Mouse (Mus musculus) thymus, postnatal 36 days (tissue): Measurements from ENCODE around the gene Zdhhc19.

Experiments used
- DNase-seq, 2 experiments: peaks; one replicate each; pipeline ENCODE4 v3.0.0; 2022; ENCODE audit warnings: mixed read lengths in 2 of 2

The Zdhhc19 gene

DNA sequence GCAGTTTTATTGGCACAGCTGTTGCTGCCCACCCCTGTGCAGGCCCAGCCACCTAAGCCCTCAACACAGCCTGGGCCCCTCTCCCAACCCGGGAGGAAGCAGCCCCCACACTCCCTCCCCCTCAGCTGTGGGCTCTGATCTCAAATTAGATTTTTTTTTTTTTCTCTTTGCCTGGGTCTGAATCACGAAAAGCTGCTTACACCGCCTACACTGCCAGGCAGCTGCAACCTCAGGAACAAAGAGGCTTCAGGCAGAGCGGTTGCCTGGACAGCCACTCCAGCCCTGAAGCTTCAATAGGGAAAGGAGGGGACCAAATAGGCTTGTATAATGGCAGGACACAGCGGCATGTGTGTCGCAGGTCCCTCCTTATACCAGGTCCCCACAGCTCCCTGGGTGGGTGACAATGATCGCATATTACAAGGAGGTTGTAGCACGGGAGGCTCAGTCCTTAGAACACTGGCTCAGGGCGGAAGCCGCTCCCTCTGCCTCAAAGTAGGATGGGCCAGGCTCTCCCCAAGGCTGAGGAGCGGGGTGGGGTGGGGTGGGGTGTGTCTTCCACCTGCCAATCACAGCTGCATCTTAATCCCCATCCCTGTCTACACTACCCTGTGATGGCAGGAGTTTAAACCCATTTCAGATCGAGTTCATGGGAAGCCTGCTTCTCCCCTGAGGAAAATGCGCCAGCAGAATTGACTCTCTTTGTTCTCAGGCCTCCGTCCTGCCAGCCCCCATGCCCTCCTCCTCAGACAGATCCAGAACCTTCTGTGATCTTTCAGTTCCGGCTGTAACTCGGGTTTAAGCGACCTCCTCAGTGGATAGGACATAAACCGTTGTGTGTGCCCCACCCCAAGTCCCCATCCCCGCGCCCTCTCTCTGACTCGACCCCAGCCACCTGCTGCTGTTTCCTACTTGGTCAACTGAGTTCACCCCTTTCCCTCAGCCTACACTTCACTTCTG is 20.2 kb downstream of the Zdhhc19 start:
- peak; percentile 73 to 84 for DNase-seq

DNA sequence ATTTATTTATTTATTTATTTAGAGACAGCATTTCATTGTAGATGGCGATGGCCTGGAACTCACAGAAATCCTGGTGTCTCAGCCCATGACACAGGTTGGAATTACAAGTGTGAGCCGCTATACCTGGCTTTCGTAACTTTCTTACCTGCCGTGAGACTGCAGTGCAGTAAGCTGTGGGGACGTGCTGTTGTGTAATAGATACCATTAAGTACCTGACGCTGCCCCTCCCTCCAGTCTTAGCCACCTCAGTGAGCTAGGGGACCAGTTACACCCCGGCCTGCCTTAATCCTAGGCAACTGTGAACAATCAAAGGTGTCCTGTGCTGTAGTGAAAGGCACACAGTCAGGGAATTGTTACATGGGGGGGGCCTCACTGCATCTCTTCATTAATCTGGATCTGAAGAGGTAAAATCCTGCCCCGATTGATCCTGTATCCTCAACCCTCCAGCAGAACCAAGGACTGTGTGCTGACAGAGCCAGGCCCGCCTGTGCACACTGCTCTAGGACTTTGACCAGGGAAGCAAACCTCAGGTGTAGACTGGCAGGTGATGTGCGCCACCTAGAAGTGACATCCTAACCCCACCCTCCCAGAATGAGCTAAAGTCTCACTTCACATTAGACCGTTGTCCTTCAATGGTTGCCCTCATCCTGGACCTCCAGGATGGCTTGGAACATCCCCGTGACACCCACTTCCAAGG is 21.9 kb downstream of the Zdhhc19 start:
- DNase-seq, result no peak

DNA sequence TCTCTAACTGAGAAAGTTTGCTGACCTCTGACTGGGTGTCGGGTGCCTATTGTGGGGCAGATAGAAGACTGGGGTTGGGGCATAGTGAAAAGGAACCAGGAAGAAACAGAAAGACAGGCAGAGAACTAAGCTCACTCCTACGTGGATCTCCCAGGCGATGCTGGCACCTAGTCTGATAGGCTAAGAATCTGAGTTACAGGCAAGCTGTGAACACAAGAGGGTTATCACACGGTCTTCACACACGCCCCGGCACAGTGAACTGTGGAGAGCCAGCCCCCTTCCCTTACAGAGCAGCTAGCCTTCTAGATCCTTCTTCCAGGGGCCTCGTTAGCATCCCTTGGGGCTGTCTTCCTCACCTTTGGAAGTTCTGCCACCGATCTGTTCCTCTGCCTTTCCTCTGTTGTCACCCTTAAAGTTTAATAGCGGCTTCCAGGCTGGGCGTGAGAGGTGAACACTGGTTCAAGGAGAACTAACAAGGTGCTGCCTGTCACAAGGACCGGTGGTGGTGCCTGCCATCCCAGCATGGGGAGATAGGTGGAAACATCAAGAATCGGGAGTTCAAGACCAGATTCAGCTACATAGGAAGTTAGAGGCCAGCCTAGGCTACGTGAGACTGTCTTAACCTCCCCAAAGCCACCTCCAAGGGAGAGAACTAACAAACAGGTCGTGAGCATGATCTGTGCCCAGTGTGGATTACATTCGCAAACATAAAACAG is 23.7 kb downstream of the Zdhhc19 start:
- DNase-seq, result no peak

DNA sequence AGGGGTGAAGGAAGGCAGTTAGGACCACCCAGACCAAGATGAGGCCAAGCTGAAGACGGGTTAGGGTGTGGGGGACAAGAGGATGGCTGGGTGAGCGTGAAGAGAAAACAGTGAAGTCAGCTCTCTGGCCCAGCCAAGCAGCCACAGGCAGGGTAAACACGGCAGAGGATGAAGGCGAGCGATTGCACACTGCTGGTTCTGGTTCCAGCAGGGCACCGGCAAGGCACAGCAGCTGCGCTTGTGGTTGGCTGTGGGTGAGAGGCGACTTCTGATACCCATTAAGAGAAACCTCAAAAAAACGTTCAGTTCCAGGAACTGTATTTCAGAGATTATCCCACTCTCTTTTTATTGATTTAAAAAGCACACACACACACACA is 24.3 kb downstream of the Zdhhc19 start:
- peak; percentile 68 to 74 for DNase-seq

DNA sequence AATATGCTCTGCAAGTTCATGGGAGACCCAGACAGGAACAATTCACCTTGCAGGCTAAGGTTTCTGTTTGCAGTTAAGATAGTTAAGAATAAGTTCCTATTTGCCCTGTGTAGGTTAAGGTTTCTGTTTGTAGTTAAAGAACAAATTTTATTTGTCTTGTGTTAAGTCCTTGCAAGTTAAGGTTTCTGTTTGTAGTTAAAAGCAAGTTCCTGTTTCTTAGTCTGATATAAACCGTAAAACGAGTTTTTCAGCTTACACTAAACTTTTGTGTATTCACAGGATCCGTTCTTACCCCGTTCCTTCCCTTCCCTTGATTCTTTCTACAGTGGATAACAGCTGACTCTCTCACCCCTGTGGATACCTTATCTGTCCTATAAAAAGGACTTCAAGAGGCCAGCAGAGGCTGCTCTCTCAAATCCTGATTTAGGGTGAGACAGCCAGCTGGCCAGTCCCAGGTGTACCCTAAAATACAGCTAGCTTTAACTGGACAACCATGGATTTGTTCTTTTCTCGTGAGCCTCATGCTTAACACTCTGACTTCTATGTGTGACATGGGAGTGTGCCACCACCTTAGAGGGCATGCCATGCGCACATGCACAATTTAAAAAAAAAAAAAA is 26.6 kb downstream of the Zdhhc19 start:
- no peak for DNase-seq

DNA sequence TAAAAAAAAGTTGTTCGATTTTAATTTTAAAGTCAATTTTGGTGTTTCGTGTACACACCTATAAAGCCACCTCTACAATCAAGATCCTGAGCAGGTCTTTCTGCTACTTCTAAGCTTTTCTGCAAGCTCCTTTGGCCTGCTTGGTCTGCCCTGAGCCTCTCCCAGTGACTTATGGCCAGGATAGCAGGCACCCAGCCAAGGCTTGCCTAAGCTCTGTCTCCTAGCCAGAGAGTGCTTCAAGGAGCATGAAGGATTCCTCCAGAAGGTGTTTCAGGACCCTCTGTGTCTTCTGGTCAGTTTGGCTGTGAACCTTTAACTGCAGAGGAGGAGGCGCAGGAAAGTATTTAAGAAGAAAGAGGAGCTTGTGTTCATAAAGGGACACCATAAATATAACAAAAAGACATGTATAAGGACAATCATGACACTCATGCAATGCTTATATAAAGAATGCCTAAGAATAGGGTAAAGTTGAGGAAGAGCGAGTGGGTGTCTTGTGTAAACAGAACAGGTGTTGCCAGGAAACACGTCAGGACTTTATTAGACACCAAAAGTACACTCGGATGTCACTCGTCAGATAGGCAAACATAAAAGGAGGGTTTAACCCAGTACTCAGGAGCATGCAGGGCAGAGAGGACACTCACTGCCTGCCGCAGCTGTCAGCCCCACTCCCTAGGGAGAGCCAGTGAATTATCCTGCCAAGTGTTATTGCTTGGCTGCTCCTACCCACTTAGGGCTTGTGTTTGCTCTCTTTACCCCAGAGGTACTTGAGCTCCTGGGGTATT is 27.6 kb downstream of the Zdhhc19 start:
- no peak for DNase-seq

DNA sequence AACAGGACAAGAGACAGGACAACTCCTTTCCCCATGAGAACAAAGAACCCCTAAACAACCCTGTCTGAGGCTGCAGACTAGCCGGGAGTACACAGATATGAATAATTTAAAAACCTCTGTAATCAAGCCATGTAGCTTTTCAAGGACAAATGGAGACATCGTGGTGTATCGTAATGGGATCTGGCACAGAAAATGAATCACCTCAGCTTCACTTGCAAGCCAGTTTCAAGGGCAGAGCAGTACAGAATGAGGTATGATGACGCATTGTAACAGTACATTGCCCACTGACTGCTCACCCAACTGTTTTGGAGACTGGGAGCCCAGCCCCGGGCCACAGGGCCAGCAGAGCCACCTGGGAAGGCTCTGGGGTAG is 28.2 kb downstream of the Zdhhc19 start:
- DNase-seq, result no peak

DNA sequence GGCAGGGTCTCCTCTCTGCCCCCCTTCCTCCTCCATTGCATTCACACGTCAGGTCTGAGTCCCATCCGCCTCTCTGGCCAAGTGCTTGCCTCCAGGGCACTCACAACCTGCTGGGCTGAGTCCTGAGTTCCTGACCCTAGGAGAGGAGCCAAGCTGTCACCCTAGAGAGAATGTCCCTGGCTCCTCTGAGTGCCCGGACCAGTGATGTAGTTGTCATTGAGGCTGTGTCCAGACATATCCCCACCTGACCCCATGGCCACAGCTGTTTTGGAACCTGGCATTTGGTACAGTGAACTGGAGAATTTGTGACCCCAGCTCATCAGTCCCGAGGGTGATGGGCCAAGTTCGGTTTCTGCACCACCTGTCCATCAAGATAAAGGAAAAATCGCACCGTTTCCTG is 30.8 kb downstream of the Zdhhc19 start:
- no peak for DNase-seq

DNA sequence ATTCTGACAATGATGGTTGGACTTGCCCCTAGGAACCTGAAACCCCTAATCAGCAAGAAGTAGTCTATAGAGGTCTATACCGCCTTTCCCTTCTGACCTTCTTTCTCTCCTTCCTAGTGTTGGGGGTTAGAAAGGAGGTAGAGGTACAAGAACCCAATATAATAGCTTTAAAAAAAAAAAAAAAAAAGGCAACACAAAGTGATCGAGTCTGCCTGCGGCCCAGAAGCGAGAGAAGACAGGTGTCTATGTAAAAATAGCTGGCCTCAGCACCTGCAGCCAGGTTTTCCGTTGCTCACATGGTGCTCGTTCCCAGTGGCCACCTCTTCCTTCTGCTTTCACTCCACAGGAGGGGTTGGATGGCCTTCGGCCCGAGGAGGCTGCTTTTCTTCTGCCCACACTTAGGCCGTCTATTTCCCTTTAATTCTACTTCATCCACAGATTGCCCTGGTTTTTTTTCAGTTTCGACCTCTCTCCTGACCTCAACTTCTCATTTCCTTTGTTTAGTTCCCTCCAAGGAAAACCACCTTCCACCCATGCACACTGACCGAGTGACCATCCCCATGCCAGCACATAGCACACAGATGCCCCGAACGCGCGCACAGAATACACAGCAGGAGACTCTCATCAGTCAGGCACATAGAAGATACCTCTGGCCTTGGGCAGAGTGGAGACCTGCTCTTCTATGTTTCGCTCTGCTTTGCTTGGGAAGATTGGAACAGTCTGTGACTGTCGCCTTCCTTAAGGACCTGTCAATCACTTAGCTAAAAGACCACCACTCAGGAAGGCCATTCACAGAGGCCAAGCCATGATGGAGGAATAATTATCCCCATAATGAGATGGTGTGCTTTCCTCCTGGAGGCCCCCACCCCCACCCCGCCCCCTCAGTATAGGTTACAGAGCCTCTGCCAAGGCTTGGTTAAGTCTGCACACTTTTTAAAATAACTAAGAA is 37.1 kb downstream of the Zdhhc19 start:
- DNase-seq, result no peak

DNA sequence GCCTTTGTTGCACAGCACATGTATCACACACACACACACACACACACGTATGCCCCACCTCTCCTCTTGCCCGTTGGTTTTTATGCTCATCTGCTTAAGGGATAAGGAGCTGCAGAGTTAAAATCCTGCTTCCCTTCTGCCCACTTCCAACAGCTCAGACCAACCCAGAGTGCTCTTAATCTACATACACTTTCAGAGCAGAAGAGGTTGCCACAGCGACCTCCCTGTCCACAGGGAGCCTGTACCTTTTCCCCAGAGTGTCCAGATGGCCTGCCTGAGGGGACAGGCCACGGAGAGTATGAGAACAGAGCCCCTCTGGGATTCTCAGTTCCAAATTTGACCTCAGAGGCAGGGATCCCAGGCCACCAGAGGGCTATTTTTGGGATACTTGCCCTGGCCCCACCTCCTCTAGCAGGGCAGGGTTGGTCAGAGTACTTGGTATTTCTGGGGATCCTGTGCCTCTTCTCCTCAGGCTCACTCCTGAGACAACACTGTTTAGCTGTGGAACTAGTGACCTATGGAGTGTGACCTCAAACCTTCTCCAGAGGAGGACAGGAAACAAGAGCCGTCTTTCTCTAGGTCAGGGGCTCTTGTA is 39.2 kb downstream of the Zdhhc19 start:
- no peak for DNase-seq

DNA sequence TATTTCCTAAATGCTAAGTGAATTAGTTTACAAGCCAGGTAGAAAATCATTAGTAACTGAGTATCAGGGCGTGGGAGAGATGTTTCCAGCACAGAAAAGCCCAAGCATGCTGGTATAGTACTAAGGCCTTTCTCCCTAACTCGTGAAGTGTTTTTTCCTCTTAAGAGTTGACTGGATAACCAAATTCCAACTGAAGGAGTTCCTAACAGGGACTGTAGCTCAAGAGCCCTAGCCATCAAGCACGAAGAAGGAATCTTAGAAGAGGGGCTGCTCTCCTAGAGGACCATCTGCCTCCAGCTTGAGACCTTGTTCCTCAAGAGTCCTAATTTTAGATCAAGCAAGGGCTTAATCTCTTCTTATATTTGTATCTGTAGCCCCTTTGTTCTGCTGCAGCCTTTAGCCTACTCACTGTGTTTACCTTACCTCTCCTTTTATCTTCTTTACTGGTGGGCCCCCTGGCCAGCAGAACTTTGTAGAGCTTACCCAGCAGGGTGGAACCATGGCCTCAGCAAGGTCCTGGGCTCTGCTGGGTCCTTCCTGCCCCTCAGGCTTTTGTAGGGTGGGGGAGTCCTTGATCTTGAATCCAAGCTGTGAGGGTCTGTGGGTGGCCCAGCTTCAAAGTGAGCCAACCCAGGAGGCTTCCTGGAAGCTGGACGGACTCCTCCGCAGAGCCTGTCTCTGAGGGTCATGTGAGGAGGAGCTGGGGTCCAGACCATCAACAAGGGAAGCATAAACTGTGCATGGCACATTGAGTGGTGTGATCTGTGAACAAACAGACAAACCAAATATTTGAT is 42.0 kb downstream of the Zdhhc19 start:
- DNase-seq, result no peak

DNA sequence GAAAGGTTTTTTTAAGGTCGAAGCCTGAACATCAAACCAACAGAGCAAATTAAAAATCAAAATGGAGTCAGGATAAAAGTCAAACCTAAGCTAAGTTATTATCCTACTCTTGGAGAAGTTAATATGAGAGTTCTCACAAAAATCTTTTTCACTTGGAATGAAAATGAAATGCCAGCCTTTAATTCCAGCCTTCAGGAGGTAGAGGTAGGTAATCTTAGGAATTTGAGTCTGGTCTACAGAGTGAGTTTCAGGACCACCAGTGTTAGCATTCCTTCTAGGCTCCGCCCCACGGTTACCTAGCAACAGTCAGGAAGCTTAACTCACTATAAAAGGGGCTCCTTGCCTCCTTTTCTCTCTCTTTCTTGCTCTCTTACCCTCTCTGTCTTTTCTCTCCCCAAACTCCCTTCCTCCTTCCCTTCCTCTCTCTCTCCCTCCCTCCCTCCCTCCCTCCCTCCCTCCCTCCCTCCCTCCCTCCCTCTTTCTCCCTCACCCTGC is 42.7 kb downstream of the Zdhhc19 start:
- peak in 1 of 2 experiments; percentile 45 for DNase-seq

DNA sequence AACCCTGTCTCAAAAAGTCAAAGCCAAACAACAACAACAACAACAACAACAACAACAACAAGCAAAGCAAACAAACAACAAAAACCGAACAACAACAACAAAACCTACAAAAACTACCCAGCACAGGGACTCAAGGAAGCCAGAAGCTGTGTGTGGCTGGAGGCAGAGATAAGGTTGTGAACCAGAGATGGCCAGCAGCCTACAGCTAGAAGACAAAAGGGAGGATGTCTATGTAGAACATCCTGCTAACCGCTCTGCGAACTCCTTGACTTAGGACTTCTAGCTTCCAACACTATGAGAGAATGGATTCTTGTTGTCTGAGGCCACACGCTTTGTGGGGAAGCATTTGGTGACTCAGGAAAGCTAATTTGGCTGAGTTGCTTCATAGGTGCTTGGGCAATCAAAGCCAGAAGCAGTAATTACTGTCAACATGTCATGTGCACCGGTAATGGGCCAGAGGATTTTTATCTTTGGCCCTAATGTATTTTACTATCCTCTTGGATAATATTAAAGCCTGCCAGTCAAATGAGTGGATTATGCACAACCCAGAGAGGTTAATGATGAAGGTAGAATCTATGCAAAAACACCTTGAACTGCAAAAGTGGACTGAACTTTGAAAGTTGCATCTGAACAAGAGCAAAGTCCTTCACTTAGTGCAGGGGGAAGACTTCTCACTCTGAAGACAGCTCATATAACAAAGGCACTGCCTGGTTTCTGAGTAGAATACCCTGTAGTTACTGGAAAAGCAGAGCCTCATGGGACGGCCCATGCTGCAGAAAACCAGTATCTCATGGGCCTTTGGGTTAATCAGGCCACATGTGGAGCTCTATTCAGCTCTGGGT is 45.5 kb downstream of the Zdhhc19 start:
- no peak for DNase-seq

DNA sequence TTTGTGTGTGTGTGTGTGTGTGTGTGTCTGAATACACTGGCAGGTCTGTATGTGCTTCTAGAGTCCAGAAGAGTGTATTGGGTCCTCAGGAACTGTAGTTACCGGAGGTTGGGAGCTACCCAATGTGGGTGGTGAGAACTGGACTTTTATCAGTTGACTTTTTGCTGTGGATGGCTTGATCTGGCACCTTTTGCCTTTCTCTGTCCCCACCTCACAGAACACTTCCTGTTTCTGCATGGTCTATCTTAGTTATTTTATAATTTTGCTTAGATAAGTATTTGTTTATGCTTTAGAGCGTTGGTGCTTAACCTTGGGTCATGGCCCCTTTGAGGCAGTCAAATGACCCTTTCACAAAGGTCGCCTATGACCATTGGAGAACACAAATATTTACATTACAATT is 47.4 kb downstream of the Zdhhc19 start:
- no peak for DNase-seq

DNA sequence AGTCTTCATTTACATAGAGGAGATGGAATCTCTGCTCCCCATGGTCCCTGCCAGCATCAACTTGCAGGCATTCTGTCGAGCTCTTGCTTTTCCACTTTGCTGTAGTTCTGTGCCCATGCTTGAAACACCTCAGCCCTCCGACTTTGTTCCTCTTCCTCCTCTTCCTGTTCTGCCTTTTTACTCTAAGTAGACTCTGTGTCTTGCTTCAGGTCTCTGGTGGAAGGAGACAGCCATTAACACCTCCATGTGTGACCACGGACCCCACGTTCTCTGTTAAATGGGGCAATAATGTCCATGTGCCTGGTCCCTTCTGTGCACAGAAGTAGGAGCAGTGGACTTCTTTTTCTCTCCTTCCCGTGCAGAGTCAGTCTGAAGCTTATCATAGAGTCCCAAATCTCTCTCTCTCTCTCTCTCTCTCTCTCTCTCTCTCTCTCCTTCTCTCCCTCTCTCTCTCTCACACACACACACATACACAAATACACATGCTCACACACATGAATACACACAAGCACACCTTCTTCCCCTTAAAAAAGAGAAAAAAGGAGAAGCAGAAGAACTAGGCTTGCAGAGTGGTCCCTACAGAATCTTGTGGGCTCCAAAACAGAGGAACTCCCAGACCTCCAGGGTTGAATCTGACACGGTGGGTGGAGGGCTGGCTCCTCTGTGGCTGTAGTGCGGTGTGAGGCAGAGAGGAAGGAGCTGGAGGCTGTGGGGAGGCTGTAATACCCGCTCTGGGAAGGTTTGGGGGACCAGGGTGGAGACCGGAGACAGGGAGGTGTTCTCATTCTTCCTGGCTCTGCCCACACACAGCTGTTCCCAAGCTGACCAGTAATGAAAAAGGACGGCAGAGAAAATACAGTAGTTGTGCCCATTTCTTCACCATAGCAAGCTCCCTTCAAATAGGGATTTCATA is 51.3 kb downstream of the Zdhhc19 start:
- DNase-seq, result no peak

DNA sequence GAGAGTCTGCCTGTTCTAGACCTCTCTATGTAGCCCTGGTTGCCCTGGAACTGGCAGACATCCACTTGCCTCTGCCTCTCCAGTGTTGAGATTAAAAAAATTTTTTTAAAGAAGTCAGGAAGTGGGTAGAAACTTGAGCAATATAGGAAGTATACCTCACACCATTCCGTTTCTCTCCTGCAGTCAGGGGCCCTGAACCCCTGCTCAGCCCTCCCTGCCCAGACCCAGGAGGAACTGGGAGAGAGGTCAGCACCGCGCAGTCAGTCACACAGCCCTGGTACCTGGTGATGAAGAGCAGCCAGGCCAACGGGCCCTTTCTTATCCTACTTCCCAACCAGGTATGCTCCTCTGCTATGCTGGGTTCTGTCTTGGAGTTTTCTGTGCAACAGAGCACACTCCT is 54.0 kb downstream of the Zdhhc19 start:
- DNase-seq, result no peak

DNA sequence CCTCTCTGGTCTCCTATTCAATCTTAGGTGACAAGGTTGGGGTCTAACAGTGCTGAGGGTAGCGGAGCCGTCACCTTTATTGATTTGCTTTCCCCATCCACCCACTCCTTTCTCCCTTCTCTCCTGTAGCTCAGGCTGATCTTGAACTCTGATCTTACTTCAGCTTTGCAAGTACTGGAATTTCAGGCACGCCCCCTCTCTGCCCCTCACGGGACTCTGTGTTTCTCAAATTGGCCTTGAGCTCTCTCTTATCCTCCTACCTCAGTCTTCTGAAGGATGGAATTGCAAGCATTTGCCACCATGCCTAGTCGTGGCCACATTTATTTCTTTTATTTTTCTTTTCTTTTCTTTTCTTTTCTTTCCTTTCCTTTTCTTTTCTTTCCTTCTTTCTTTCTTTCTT is 54.4 kb downstream of the Zdhhc19 start:
- no peak for DNase-seq

DNA sequence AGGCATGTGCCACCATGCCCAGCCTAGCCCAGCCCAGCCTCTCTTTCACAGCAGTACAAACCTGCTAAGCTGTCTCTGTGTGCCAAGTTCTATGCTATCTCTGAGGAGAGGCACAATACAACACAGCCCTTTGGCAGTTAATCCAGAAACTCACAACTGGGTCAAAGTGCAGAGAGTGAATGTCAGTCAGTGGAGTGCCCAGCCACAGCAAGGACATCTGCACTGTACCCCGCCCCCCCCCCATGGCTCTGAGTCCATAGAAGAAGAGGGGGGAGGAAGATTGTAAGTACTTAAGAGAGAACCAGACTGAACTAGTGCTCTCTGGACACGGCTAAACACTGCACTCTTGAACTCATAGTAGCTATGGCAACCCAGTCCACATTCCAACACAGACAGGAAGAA is 55.3 kb downstream of the Zdhhc19 start:
- DNase-seq, result no peak
